Mouse (Mus musculus) c-Kit-positive CD71-negative TER-119-negative erythroid progenitor cells, embryonic 14.5 days (primary cell): ENCODE results near the gene Kdm5c.
"Not testable (repeated sequence)": the region's sequence is repeated elsewhere in the genome, so short reads cannot be mapped to it uniquely, and the experiment has no call there.

Source experiments
- DNase-seq: peaks from one replicate; pipeline ENCODE4 v3.0.0-alpha.2; 2013; ENCODE audit warnings: low read depth

Kdm5c gene

GRCm38 (mm10) chrX:152232781-152233763 is at the start of gene Kdm5c:
Gene Kdm5c (plus strand): TSS chrX:152233020.
- DNase-seq, result peak; percentile 96

GRCm38 (mm10) chrX:152187151-152187550 is 45.7 kb upstream of the Kdm5c start:
- DNase-seq, result no peak

DNA sequence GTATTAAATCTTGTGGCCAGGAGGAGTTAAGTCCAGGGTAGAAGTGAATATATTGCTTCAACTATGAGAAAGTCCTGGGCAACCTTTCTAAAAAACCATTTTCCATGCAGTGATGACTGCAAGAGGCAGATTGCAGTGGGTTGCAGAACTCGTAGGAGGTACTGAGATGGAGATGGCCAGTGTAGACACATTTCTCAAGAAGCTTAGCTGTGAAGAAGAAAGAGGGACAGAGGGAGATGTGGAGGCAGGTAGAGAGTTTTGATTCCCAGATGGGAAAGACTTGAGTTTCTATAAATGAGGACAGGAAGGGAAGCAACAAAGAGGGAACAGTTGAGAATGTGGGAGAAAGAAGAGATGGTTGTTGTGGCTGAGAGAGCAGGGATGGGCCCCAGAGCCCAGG is 41.6 kb upstream of the Kdm5c start:
- DNase-seq, result no peak

GRCm38 (mm10) chrX:152197814-152198648 is 34.8 kb upstream of the Kdm5c start:
- DNase-seq, result no peak

DNA sequence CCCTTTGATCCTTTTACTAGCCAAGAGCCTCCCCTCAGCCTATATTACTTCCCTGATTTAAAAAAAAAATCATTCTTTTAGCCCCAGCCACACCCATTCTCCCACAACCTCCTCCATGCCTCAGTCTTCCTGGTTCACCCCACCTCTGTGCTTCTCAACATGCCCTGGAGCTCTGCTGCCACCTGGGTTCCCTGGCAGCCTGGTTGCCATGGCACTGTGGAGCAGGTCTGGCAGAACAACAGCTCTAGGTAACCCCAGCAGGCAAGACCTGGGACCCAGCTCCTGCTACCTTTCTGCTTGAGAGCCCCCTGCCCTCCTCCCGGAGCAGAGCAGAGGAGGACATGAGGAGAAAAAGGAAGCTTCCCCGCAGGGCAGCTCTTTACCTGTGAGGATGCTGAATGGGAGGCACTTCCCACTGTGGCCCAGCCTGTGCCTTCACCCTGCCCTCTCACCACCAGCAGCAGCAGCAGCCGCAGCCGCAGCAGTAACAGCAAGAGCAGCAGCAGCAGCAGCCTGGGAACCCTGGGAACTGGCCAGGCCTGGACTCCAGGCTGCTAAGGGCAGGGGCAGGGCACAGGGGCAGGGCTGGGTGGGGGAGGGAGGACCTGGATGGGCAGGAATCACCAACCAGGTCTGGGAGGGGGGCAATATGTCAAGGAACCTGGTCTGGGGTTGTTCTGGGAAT is 30.9 kb upstream of the Kdm5c start:
- DNase-seq, result no peak

DNA sequence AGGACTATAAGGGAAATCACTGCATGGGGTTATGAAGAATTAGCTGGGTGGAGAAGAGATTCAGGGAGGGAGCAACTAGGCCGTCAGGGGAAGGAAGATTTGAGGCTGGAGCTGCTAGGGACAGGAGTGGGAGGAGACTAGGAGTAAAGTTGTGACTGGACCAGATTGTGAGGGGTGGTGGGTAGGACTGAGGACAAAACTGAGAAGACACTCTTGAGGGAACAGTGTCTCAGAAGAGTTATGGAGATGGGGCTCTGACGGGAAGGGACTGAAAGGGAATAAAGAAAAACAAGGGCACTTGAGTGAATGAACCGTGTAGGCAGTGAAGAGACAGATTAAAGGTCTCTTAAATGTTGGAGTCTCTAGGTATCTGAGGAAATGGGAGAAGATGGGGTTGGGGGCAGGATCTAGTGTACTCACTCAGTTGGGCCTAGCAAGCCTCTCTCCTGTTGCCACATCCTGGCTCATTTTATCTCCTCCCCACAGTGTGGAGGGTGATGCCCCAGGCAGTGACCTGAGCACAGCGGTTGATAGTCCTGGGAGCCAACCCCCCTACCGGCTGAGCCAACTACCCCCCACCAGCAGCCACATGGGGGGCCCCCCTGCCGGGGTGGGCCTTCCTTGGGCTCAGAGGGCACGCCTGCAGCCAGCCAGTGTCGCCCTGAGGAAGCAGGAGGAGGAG is 30.3 kb upstream of the Kdm5c start:
- DNase-seq, result no peak

GRCm38 (mm10) chrX:152203247-152203646 is 29.6 kb upstream of the Kdm5c start:
- no peak for DNase-seq

- no peak for DNase-seq
Observed at GRCm38 (mm10) chrX:152205486-152205885, 27.3 kb upstream of the Kdm5c start.

GRCm38 (mm10) chrX:152214703-152215102 is 18.1 kb upstream of the Kdm5c start:
- no peak for DNase-seq

GRCm38 (mm10) chrX:152218529-152218928 is 14.3 kb upstream of the Kdm5c start:
- DNase-seq, result no peak

DNA sequence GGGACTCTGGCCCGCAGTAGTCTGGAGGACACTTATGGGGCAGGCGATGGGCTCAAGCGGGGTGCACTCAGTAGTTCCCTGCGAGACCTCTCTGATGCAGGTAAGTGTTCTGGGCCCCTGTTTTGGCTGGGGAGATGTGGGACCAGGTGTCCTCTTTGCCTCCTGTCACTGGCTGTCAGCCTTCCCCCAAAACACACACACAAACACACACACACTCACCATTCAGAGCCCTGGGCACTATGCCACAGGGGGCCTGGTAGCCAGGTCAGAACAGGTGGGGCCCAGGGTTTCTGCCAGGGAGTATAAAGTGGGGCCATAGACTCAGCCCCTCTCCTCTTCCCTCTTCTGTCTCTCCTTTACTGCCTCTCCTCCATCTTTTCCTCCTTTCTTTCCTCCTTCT is 11.1 kb upstream of the Kdm5c start:
- no peak for DNase-seq

DNA sequence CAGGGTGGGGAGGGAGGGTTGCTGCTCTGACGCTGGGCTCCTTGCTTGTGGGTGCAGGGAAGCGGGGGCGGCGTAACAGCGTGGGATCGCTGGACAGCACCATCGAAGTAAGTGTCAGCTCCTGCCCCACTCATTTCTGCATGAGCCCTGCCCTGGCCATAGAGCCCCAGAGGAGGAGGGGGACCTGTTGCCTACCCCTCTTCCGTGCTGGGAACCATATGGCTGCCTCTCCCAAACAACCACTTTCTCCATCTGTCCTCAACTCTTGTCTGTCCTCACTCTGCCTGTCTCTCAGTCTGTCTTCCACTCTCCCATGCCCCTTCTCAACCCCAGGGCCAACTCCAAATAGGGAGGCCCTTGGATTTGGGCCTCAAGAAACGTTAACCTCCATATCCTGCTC is 10.6 kb upstream of the Kdm5c start:
- no peak for DNase-seq

GRCm38 (mm10) chrX:152223313-152223712 is 9.5 kb upstream of the Kdm5c start:
- DNase-seq, result no peak

DNA sequence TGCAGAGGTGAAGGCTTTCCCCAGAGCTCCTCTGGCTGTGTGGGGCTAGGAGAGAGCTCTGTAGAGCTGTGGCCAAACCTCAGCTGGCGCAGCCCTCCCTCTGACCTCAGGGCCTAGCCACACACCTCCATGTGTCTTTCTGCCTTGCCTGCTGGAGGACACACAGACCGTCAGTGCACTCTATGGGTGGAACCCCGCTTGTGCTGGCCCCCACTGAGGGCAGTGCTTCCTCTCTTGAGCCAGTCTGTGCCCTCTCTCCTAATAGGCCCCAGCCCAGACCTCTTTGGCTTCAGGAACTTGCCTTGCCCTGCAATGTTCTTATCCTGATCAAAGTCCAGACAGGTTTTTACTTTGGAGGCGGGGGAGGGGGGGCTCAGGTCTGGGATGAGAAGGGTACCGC is 8.5 kb upstream of the Kdm5c start:
- no peak for DNase-seq

DNA sequence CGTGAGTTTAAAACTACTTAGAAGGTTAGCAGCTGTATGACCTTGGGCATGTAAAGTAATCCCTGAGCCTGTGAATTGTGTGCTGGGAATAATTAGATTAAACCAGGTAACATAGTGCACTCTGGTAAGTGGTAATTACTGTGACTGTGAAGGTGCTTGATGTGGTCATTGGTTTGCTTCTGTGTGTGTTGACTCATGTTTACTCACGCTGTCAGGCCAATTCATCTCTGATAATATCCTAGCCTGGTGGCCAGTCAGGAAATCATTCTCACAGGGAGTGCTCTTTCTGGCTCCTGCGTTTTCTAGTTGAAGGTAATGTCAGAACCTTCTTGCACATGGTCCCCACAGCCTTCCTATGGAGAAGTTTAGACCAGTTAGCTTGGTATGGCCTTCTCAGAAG is 1.3 kb downstream of the Kdm5c start:
- DNase-seq, result no peak

GRCm38 (mm10) chrX:152235758-152236157 is 2.9 kb downstream of the Kdm5c start:
- no peak for DNase-seq

DNA sequence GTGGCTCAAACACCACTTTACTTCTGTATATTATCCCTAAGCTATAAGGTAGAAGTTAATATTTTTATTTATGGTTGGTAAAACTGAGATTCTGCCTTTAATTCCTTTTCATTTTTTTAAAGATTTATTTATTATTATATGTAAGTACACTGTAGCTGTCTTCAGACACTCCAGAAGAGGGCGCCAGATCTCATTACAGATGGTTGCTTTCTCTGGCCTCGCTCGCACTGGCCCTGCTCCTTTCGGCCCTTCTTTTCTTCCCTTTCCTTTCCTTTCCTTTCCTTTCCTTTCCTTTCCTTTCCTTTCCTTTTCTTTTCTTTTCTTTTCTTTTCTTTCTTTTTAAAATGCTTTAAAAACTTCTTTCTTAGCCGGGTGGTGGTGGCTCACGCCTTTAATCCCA is 10.3 kb downstream of the Kdm5c start:
- not testable (repeated sequence) for DNase-seq

GRCm38 (mm10) chrX:152244492-152245189 is 11.8 kb downstream of the Kdm5c start:
- DNase-seq, result no peak

- no peak for DNase-seq
Observed at GRCm38 (mm10) chrX:152271189-152271588, 38.4 kb downstream of the Kdm5c start.

DNA sequence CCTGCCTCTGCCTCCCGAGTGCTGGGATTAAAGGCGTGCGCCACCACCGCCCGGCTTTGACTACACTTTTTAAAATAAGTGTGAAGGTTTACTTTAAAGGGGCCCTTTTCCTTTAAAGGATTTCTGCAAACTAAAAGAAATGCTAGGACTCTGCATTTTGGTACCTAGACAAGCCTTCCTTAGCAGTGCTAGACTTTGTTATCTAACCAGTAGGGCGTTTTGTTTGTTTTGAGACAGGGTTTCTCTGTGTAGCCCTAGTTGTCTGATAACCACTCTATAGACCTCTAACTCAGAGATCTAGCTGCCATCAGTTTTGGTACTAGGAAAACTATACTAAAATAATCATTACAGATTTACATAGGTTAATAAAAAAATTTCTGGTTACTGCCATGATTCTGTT is 46.6 kb downstream of the Kdm5c start:
- no peak for DNase-seq

DNA sequence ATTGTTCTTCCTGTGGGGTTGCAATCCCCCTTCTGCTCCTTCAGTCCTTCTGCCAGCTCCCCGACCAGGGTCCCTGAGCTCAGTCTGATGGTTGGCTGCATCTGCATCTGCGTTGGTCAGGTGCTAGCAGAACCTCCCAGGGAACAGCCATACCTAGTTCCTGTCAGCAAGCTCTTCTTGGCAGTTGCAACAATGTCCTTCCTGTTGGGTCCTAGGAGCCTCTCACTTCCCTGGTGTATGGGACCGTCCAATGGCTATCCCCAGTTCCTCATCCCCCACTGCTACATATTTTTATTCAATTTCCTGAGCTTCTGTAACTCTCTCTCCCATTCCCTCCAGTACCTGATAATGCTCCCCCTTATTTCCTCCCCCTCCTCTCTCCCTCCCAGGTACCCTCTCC is 51.9 kb downstream of the Kdm5c start:
- no peak for DNase-seq
